Mouse (Mus musculus) CD4-positive, CD25-positive, alpha-beta regulatory T cell, adult 2 months (primary cell): ENCODE measurements at regions not wholly inside any gene's neighbourhood (a gene's known extent, or its start where the extent isn't known, plus 50 kb on each side); places are given as distances from the start of the nearest gene placed in this dataset.

Source experiments
- DNase-seq: peaks from one replicate; pipeline ENCODE4 v3.0.0-alpha.2; 2012; ENCODE audit warnings: low read depth, low spot score

DNA sequence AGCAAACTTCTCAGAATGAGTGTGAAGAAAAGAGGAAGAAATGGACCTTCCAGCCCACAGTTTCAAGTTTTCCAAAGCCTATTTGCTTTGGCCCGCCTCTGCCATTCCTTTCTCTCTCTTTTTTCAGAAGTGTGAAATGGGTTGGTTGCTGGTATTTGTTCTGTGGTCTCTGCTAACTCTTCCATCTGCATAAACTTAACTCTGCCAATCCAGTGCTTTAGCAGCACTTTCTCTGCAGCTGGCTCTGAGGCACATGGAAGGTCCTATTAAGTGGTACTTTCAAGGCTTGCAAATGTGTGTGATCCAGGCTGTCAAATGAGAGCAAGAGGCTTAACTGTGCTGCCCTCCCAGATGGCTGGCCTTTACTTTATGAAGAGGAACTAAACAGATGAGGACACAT lies 383.6 kb downstream of the Gm826 start:
- no peak for DNase-seq

DNA sequence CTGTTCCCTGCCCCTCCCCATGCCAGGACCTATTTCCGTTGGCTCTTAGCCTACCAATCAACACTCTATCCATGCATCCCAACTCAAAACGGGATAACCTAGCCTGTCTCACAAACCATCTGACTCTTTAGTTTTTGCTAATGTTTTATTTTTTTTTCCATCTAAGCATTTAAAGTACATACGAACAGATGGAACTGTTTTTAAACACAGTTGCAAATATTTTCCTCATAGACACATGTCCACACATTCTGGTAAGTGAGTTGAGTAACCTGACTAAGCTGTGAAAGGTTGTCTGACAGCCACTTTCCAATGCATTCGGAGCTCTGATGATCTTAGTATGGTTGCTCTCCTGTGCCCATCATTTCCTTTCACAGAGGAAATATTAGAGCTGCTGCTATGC lies 384.9 kb downstream of the Gm826 start:
- no peak for DNase-seq

DNA sequence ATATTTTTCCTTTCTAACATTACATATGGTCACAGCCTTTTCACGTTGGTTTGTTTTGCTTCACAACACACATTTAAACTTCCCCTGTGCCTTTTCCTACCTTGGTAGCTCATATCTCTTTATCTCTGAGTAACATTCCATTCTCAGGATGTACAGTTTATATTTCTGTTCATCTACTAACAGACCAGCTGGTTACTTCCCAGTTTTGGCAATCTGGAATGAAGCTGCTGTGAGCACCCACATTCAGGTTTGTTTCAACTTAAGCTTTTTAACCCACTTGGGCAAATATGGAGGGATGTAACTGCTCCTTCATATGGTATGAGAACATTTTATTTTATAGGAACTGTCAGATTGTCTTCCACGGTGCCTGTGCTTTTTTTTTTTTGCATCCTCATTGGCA lies 403.2 kb downstream of the Gm826 start:
- no peak for DNase-seq

DNA sequence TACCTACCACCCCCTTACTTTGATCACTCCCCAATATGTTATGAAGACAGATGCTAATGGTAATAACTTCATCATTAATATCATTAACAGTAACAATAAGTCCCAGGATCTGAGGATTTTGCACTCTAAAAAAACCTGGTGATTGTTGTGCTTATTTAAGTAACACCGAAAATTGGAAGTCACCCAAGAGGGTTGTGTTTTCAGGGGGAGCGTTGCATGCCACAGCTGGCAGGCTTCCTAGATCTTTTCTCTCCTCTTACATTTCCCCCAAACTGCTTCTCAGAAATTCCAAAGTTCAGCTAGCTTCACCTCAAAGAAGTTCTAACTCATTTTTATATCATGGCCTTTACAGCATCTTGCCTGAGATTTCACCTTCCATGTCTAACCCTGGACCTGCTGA lies 444.3 kb downstream of the Gm826 start:
- DNase-seq, result no peak

DNA sequence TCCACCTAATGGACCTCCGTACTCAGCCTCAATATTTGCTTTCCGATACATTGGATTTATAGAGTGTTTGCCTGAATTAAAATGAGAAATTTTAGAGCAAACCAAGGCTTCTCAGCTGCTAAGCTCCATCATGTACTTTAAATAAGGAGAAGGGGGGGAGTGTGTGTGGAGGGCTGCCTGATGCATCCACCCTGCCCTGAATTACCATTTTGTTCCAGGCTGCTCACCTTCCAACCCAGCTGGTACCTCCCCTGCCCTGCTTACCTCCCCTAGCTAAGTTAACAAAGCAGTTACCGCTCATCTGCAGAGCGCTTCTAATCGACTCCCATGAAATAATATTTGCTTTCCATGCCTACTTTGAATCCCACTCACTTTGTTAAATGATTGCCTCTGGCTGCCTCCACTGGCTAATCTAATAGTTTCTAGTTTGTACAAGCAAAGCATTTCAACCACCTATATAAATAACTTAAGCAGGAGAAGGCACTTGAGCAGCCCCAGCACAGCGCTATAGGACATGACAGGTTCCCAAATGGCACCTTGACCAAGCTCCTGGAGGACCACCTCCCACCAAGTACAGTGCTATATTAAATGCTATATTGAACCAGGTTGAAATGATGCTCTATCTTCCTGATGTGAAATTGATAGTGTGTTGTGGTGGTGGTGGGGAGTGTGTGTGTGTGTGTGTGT lies 449.0 kb downstream of the Gm826 start:
- DNase-seq, result no peak

DNA sequence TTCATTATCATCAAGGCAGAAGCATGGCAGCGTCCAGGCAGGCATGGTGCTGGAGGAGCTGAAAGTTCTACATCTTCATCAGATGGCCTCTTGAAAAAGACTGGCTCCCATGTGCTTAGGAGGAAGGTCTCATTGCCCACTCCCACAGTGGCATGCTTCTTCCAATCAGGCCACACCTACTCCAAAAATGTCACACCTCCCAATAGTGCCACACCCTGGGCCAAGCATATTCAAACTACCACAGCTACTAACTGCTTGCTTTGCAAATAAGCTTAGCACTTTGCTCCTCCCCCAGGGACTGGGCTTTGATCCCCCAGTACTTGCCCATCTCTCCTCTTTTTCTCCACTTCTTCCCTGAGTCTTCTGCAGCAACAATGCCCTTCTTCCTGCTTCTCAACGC lies 467.0 kb downstream of the Gm826 start:
- no peak for DNase-seq

DNA sequence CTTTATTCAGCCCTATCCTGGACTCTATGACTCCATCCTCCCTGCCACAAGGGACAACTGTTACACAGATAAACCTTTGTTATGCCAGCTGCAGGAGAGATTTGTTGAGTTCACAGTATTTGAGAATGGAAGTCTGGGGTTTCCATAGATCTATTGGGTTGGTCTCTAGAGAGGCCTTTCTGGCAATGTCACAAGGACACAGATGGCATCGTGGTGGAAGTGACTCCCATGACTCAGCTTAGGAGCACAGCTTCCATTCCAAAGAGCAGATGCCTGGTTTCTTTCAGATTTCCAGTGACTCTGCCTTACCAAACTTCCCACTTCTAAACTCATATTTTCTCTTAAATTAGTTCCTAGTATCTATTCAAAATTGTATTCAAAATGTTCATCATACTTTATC lies 467.6 kb downstream of the Gm826 start:
- no peak for DNase-seq

DNA sequence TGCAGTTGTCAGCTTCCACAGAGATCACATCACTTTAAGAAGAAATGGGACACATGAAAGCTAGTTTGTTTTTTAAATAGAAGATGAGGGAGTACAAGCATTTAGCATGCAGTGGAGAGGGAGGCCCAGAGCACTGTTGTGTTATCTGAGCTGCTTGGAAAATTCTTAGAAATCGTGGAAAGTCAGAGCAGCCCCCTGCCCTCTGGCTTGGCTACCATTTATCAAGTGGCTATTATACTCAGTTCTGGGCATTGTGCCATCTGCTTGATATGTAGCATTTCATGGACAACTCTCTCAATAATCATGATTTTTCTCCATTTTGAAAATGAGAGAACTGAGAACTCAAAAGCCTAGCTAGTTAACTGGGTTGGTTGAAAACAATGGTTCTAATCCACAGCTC lies 470.8 kb downstream of the Gm826 start:
- no peak for DNase-seq

DNA sequence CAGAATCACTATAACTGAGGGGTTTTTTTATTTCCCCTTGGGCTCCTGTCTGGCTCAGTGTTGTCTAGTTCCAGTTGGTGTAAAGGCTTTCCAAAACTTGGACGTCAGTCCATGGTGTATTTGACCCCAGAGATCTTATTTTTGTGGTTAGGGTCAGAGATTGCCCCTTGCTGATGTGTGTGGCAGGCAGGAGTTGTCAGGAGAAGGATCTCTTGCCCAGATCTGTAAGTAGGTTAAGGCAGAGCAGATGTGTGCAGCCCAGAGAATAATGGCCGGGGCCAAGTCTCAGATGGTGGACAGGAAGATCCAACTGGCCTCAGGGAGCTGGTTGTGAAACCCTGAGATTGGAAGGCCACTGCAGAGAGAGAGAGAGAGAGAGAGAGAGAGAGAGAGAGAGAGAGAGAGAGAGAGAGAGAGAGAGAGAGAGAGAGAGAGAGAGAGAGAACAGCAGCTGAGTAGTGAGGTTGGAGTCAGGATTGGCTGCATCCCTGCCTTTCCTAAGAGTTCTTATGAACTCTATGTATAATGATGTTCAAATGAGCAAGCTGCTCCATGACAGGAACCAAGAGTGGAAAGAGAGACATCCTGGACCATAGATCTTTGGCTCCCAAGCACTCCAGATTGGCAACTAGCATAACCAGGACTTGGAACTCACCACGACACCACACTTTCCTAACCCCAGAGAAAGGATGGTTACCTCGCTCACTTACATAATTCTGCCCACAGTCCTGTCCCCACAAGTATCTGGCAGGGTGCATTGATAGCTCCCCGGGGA lies 479.9 kb downstream of the Gm826 start:
- DNase-seq, result no peak

DNA sequence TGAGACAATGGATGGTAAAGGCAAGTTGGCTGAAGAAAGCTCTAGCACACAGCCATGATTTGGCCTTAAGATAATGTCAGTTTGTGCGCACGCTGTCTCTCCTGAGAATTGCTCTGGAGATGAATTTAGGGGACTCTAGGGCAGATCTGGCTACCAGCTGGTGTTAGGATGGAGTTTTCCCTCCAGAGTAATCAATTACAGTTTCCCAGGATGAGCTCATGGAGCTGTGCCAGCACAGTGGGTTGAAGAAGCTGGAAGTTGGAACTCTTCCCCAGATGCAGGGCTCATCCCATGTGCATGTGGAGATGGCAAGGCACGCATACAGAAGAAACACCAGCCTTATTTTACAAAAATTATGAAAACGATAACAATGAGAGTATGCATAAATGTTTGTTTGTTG lies 481.0 kb downstream of the Gm826 start:
- no peak for DNase-seq

DNA sequence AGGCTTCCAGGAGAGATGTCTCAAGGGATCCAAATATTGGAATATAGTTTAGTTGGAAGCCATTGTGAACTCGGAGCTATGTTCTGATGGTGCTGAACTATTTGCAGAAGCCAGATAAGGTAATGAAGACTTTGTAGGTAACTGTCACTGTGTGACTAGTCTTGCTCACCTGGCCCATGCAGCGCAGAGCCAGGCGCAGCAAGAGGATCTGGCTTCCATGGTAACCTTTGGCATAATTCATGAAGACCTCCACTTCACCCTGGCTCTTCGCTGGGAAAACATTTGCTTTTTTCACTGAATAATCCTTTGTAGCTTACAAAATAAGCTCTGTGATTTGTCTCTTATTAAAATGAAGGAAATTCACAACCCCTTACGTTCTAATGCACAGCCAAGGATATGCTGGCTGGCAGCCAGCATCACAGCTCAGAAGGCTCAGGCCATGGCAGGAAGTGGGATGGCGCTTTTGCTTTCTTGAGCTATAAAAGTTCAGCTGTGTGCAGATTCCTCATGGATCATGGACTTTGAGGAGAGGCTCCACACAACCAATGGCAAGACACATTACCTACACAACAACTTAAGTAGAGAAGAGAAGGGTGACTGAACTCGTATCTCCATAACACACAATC lies 501.4 kb downstream of the Gm826 start:
- DNase-seq, result no peak

DNA sequence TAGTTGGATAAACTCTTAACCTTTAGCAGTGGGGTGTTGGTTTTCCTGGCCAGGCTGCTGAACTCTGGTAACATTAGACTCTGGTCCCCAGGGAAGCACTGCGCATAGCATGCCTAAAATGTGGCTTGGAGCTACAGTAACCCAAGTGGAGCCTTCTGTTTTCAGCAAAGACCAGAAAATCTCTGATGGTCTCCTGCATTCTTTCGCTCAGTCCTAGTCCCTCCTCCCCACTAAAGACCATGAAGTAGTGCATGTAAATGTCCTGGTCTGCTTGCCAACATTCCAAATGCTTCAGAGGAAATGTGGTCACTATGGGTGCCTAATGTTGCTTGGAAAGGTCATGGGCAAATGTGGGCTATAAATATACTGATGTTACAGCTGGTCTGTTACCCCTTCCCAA lies 507.5 kb downstream of the Gm826 start:
- no peak for DNase-seq

DNA sequence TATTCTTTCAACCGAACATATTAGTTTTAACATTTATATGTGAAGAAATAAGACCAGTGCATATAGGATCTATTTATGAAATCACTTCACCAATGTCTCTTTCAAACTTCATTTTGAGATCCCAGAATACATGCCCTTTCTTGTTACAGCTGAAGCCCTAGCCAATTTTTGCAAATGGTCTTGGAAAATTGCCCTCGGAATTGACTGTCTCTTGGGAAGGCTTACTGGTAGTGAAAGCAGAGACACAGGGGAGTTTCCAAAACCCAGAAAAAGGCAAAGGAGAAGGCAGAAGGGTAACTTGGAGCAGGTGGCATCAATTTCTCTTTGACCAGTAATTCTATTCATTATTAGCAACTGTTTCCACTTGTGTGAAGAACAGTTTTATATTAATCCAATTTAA lies 515.4 kb downstream of the Gm826 start:
- no peak for DNase-seq

DNA sequence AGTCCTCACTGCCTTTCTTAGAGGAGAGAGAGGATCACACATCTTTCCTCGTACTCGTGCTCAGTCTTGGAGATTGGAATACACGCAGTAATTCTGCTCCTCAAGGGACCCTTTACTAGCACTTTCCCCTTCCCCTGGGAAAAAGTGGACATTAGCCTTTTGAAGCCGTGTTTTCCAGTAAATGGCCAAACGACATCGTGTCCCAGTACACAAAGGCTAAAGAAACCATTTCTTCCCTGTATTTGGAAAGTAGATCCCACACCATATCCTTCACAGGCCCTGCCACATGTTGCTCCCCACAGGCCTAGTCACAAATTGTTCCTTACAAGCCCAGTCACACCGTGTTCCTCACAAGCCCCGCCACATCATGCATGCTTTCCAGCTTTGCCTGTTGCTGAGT lies 517.6 kb downstream of the Gm826 start:
- DNase-seq, result no peak
